Mouse (Mus musculus) CD4-positive naive resting alpha-beta T cell, adult 76 days (primary cell): Measurements from ENCODE around the gene Pml. TPM values are rescaled to one million over a fixed set of nuclear protein-coding genes. Genes with fewer than 3 reads are reported as not detected.

Experiments
- total RNA-seq: library from RNA; stranded (reverse); gene quantifications from one replicate; pipeline ENCODE4 v1.2.4, GENCODE M21; 2023

The Pml gene
- 87.8 TPM for total RNA-seq

DNA sequence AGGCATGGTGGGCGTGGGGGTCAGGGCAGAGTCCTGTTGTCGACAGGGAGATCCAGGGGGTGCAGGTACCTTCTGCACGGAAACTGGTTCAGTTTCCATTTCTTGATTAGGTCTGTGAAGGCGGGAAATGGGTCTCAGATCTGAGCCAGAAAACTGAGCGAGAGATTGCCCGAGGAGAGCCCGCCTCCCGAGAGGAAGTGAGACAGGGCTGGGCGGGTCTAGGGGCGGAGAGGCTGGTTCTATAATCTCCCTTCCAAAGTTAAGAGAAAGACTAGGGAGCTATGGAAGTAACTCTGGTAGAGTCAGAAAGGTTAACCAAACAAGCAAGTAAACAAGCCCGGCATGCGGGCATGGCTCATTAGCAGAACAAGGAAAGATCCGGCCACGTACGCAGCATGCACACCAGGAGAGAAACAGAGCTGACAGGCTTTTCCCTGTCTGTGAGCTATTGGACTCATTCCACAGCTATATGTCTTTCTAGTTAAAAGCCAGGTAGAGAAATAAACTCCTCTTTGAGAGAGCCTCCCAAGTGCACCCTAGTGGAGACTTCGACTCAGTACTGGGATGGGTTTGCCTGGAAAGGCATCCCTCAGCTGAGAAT is at the start of gene Pml:
Gene Pml (minus strand): TSS at position 195 of the 601 bp plus-strand sequence.

DNA sequence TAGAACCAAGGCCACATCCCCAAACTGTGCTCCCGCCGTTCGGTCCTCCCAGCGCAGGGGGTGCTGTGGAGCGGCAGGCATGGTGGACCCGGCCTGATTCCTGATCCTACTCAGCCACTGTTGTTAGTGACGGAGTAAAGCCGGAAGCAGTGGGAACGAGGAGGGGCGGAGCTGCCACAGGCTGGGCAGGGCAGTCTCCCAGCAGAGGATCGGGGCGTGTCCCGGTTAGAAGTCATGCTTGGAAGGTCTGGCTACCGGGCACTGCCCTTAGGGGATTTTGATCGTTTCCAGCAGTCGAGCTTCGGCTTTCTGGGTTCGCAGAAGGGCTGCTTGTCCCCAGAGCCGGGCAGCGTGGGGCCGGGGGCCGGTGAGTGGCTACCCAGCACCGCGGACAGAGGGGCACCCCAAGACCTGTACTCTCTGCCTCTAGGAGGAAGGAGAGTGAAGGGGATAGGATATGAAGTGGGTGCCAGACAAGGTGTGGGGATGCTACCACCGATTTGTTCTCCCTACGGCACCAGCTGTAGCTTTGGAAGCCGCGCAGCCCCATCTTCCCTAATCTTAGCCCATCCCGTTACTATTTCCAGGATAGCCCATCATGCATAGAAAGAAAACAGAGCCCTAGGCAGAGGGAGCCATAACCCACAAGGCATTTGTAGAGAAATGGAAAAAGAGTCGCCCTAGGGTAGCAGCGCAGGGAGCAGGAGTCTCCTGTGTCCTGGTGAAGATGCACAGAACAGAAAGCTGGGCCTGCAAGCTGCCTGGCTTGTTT is 3.6 kb upstream of the Pml start, which contains the start of gene Stoml1:
Gene Stoml1 (plus strand): TSS at position 132 of the 772 bp plus-strand sequence.

DNA sequence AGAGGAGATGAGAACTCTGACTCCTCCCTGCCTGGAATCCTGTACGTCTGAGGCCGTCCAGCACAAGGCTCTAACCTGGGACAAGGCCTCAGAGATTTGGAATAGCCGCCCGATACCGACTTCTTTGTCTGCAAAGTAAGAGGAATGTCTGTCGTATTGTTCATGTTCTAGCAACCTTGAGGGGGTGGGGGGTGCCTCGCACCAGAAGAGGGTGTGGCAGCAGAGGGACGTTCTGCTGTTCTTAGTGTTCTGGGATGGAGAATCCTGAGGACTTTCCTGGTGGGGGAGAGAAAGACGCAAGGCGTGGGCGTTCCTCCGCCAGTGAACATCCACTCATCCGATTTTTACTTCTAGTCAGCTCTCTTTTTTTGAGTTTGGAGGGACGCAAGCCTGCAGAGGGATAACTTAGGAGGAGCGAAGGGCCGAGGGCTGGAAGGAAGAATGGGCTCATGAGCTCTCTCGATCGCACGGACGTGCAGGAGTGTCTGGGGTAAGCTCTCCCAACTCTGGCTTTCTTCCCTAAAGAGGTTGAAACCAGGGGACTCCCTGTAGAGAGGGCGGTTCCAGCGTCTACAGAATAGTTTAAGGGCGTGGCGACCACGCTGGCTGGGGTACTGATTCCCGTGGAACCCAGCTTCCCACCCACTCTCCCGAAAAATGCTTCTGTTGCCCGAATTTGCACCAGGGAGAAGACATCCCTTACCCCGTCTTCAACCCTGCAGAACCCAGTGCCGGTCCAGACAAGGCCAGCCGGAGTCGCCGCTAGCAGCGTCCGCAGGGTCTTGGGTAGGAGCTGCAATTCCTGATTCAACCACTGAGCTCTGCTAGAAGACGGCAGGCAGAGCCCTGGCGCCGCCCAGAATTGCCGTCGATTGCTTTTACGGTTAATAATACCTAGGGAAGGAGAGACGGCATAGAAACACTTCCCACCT is 45.8 kb downstream of the Pml start, which contains the start of the genes Islr and Islr2:
Gene Islr (minus strand): TSS at position 791 of the 932 bp plus-strand sequence.
Gene Islr2 (minus strand): TSS at position 804 of the 932 bp plus-strand sequence.

Other genes starting within 250 kb of the Pml start
- 0.67 TPM for gene Cyp11a1, start 243.4 kb downstream of the Pml start, total RNA-seq
- 0.21 TPM for gene Stra6, start 186.0 kb downstream of the Pml start, total RNA-seq
- gene Ccdc33, start 131.0 kb downstream of the Pml start, total RNA-seq, result not detected
- gene Islr, start 45.5 kb downstream of the Pml start, total RNA-seq, result not detected
- gene Islr2, start 45.5 kb downstream of the Pml start, total RNA-seq, result 3.1 TPM
- 23.8 TPM for gene Stoml1, start 3.4 kb upstream of the Pml start, total RNA-seq
- gene Loxl1, start 63.4 kb upstream of the Pml start, total RNA-seq, result not detected
- not detected for gene Tbc1d21, start 120.7 kb upstream of the Pml start, total RNA-seq
- not detected for gene Insyn1, start 238.8 kb upstream of the Pml start, total RNA-seq